Mouse (Mus musculus) midbrain, embryonic 14.5 days (tissue): ENCODE results near the gene Taf7l. TPM values are rescaled to one million over a fixed set of nuclear protein-coding genes. Genes with fewer than 3 reads are reported as not detected.

Source experiments
- ATAC-seq: fragments of 200-750 bp; cut with Nextera tagmentation; 2 replicates; pipeline ENCODE4 v1.8.0; 2017; ENCODE audit warnings: moderate number of reproducible peaks, moderate library complexity; ENCODE audit not compliant: low FRiP score, low TSS enrichment
- DNase-seq: peaks from one replicate; pipeline ENCODE4 v3.0.0-alpha.2; 2015
- H3K27ac ChIP-seq: fragments of 300-500 bp; sonication (generic); replicated peaks from 2 replicates; pipeline ENCODE4 v1.5.1; 2014; ENCODE audit warnings: mild to moderate bottlenecking, low read depth, low read length, moderate library complexity
- H3K27me3 ChIP-seq: fragments of 300-500 bp; sonication (generic); 2 replicates; pipeline ENCODE4 v1.6.1; 2014; ENCODE audit warnings: low read length, control low read depth, mixed read lengths; ENCODE audit not compliant: control insufficient read depth, insufficient read depth
- H3K36me3 ChIP-seq: fragments of 300-500 bp; sonication (generic); 2 replicates; pipeline ENCODE4 v1.6.1; 2014; ENCODE audit warnings: low read length, control low read depth; ENCODE audit not compliant: control insufficient read depth, insufficient read depth
- H3K4me1 ChIP-seq: fragments of 300-500 bp; sonication (generic); 2 replicates; pipeline ENCODE4 v1.6.1; 2014; ENCODE audit warnings: mild to moderate bottlenecking, antibody characterized with exemption, low read length, control low read depth; ENCODE audit not compliant: control insufficient read depth, insufficient read depth
- H3K4me2 ChIP-seq: fragments of 300-500 bp; sonication (generic); 2 replicates; pipeline ENCODE4 v1.6.1; 2014; ENCODE audit warnings: mild to moderate bottlenecking, low read length, moderate library complexity
- H3K4me3 ChIP-seq: fragments of 300-500 bp; sonication (generic); replicated peaks from 2 replicates; pipeline ENCODE4 v1.5.1; 2014; ENCODE audit warnings: low read depth, low read length
- H3K9ac ChIP-seq: fragments of 300-500 bp; sonication (generic); replicated peaks from 2 replicates; pipeline ENCODE4 v1.6.1; 2014; ENCODE audit warnings: mild to moderate bottlenecking, low read length, moderate library complexity
- H3K9me3 ChIP-seq: fragments of 300-500 bp; sonication (generic); 2 replicates; pipeline ENCODE4 v1.6.1; 2016; ENCODE audit warnings: low read length, control low read depth, mixed read lengths; ENCODE audit not compliant: control insufficient read depth
- WGBS: fragments of 180-500 bp; shearing (Covaris S2); extraction: QIAGEN DNeasy Blood & Tissue Kit; methylation state at CpG from one replicate; pipeline ENCODE4 v1.1.7; 2014; 5-methylcytosine and 5-hydroxymethylcytosine counted together
- polyA plus RNA-seq: library from polyadenylated mRNA; unstranded; fragments of >200 nt; fragmentation: Nextera tagmentation; extraction: Ambion mirVana; gene quantifications from 2 replicates; pipeline ENCODE4 v1.2.1, GENCODE M21; 2014

Taf7l gene
- 0.34 TPM in 1 of 2 replicates, not detected in the other for polyA plus RNA-seq

GRCm38 (mm10) chrX:134476290-134476689 is at the start of gene Taf7l:
TSS of gene Taf7l (minus strand) at chrX:134476490.
- H3K9me3 ChIP-seq: no peaks in the 10 kb centered on the region
- no peaks in the 10 kb centered on the region for H3K27me3 ChIP-seq
- H3K9ac ChIP-seq: no peak within 1 kb of the TSS
- no peak within 1 kb of the TSS for H3K4me3 ChIP-seq
- no peak for DNase-seq
- no peak for ATAC-seq
- H3K27ac ChIP-seq: no peak within 1 kb of the TSS
- no peaks in the 10 kb centered on the region for H3K36me3 ChIP-seq
- 93% methylated on average over 25 of the region's 25 CpGs for WGBS
- H3K4me1 ChIP-seq: no peaks in the 10 kb centered on the region
- no peak within 1 kb of the TSS for H3K4me2 ChIP-seq

- no peaks in the 10 kb centered on the region for H3K36me3 ChIP-seq
- no peak overlapping the region for H3K27ac ChIP-seq
- no peak overlapping the region for H3K9ac ChIP-seq
- no peak overlapping the region for H3K4me3 ChIP-seq
- 84% methylated on average over 4 of the region's 4 CpGs for WGBS
- H3K27me3 ChIP-seq: no peaks in the 10 kb centered on the region
- H3K4me2 ChIP-seq: no peak overlapping the region
- no peaks in the 10 kb centered on the region for H3K9me3 ChIP-seq
- ATAC-seq (no peak), DNase-seq (no peak)
- H3K4me1 ChIP-seq: no peaks in the 10 kb centered on the region
Observed at GRCm38 (mm10) chrX:134525260-134525659, 49.0 kb upstream of the Taf7l start.

GRCm38 (mm10) chrX:134523772-134524171 is 47.5 kb upstream of the Taf7l start:
- DNase-seq: no peak
- Histone ChIP-seq H3K9me3 (no peaks in the 10 kb centered on the region), H3K4me3 (no peak overlapping the region), H3K36me3 (no peaks in the 10 kb centered on the region), H3K9ac (no peak overlapping the region), H3K27ac (no peak overlapping the region), H3K27me3 (no peaks in the 10 kb centered on the region), H3K4me2 (no peak overlapping the region), H3K4me1 (no peaks in the 10 kb centered on the region)
- 68% methylated on average over 4 of the region's 4 CpGs for WGBS
- no peak for ATAC-seq

- H3K27me3 ChIP-seq: no peaks in the 10 kb centered on the region
- H3K27ac ChIP-seq: no peak overlapping the region
- no peaks in the 10 kb centered on the region for H3K9me3 ChIP-seq
- DNase-seq: peak; percentile 15
- no peak overlapping the region for H3K4me3 ChIP-seq
- no peak overlapping the region for H3K9ac ChIP-seq
- no peak for ATAC-seq
- no peaks in the 10 kb centered on the region for H3K36me3 ChIP-seq
- WGBS: 47% methylated on average over 2 of the region's 2 CpGs
- H3K4me2 ChIP-seq: no peak overlapping the region
- no peaks in the 10 kb centered on the region for H3K4me1 ChIP-seq
Observed at GRCm38 (mm10) chrX:134509473-134509872, 33.2 kb upstream of the Taf7l start.

- Histone ChIP-seq H3K4me1 (no peaks in the 10 kb centered on the region), H3K36me3 (no peaks in the 10 kb centered on the region), H3K4me3 (no peak overlapping the region), H3K27ac (no peak overlapping the region), H3K9ac (no peak overlapping the region), H3K9me3 (no peaks in the 10 kb centered on the region), H3K4me2 (no peak overlapping the region), H3K27me3 (no peaks in the 10 kb centered on the region)
- DNase-seq: no peak
- no peak for ATAC-seq
- WGBS: 64% methylated on average over 6 of the region's 6 CpGs
Observed at GRCm38 (mm10) chrX:134507977-134508376, 31.7 kb upstream of the Taf7l start.

GRCm38 (mm10) chrX:134500651-134501050 is 24.4 kb upstream of the Taf7l start:
- H3K9ac ChIP-seq: no peak overlapping the region
- no peak for DNase-seq
- H3K9me3 ChIP-seq: no peaks in the 10 kb centered on the region
- H3K27ac ChIP-seq: no peak overlapping the region
- H3K36me3 ChIP-seq: no peaks in the 10 kb centered on the region
- no peak overlapping the region for H3K4me2 ChIP-seq
- no peaks in the 10 kb centered on the region for H3K4me1 ChIP-seq
- no peak for ATAC-seq
- no peaks in the 10 kb centered on the region for H3K27me3 ChIP-seq
- 86% methylated on average over 8 of the region's 8 CpGs for WGBS
- no peak overlapping the region for H3K4me3 ChIP-seq

GRCm38 (mm10) chrX:134481720-134482119 is 5.4 kb upstream of the Taf7l start:
- DNase-seq (no peak), ATAC-seq (no peak)
- Histone ChIP-seq H3K4me1 (no peaks in the 10 kb centered on the region), H3K36me3 (no peaks in the 10 kb centered on the region), H3K4me3 (no peak overlapping the region), H3K27ac (no peak overlapping the region), H3K27me3 (no peaks in the 10 kb centered on the region), H3K4me2 (no peak overlapping the region), H3K9me3 (no peaks in the 10 kb centered on the region), H3K9ac (no peak overlapping the region)
- 75% methylated on average over 3 of the region's 3 CpGs for WGBS

GRCm38 (mm10) chrX:134474988-134475710 is 1.1 kb downstream of the Taf7l start:
- ATAC-seq (no peak; the same call in 1 of the 2 replicates), DNase-seq (peak; percentile 12)
- no peak overlapping the region for H3K4me2 ChIP-seq
- H3K36me3 ChIP-seq: no peaks in the 10 kb centered on the region
- no peaks in the 10 kb centered on the region for H3K4me1 ChIP-seq
- WGBS: 80% methylated on average over 53 of the region's 67 CpGs
- no peak overlapping the region for H3K4me3 ChIP-seq
- no peaks in the 10 kb centered on the region for H3K27me3 ChIP-seq
- H3K9me3 ChIP-seq: no peaks in the 10 kb centered on the region
- no peak overlapping the region for H3K9ac ChIP-seq
- no peak overlapping the region for H3K27ac ChIP-seq

GRCm38 (mm10) chrX:134427307-134427706 is 49.0 kb downstream of the Taf7l start:
- H3K4me1 ChIP-seq: no peaks in the 10 kb centered on the region
- no peak for DNase-seq
- WGBS: 74% methylated on average over 3 of the region's 3 CpGs
- H3K36me3 ChIP-seq: no peaks in the 10 kb centered on the region
- ATAC-seq: no peak
- no peak overlapping the region for H3K4me2 ChIP-seq
- H3K9me3 ChIP-seq: no peaks in the 10 kb centered on the region
- no peak overlapping the region for H3K4me3 ChIP-seq
- H3K9ac ChIP-seq: no peak overlapping the region
- H3K27me3 ChIP-seq: no peaks in the 10 kb centered on the region
- H3K27ac ChIP-seq: no peak overlapping the region
